Mouse (Mus musculus): ENCODE data around the gene Polr3e. TPM values are rescaled to one million over a fixed set of nuclear protein-coding genes. Genes with fewer than 3 reads are reported as not detected.

The Polr3e gene
- 1 to 10 TPM; 8.4 to 9.4 TPM for total RNA-seq (2023)

DNA sequence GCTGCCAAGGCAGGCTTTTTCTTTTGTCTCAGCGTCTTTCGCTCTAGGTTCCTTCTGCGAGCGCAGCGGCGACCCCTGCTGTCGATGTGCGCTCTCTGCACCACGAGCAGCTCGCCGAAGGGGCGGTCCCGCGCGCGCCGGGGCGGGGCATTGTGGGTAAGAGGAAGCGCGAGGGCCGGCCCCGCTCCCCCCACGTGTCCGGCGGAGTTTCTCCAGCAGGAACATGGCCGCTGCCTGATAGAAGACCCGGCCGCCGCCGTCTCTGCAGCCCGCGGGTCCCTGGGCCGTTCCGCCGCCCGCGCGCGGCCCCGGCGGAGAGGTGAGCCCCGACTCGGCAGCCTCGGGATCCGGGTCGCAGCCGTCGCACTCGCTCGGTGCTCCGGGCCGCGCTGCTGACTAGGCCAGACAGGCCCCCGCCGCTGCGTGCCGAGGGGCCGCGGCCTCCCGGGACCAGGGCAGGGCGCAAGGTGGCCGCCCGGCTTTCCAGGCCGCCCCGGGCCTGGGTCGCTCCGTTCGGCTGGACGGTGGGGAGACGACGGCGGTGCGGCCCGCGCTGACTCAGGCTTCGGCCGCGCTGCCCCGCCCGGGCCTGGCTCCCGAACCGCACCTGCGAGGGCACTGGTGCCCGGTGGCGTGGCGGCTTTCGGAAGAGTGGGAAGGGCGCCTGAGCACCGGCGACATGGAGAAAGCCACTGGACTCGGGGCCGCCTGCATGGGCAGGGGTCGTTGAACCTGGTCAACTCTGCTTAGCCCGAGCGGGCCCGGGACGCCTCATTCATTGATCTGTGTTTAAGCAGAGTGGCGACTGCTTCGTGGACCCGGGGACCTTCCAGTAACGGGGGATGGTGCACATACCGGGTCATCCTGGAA lies at the start of gene Polr3e:
TSS of gene Polr3e (plus strand) at position 153 of the 870 bp plus-strand sequence.

GRCm38 (mm10) chr7:120982200-120982841 lies 64.8 kb downstream of the Polr3e start, which contains the start of the genes Cdr2 and Mfsd13b:
Gene Cdr2 (minus strand): TSS chr7:120982312.
Gene Mfsd13b (plus strand): TSS chr7:120982509.

Other genes with a start within 250 kb of the Polr3e start
- not detected for gene Pdzd9, start 247.4 kb upstream of the Polr3e start, total RNA-seq (2023)
- gene Mosmo, start 240.1 kb upstream of the Polr3e start, total RNA-seq (2023): 10 to 100 TPM in 1 of 2 experiments, 1 to 10 TPM in 1; 5.1 to 14.1 TPM
- not detected for gene Vwa3a, start 178.4 kb upstream of the Polr3e start, total RNA-seq (2023)
- gene Gm5737, start 105.4 kb upstream of the Polr3e start, total RNA-seq (2023): not detected
- gene Eef2k, start 74.9 kb upstream of the Polr3e start, total RNA-seq (2023): 10 to 100 TPM; 47.0 to 52.8 TPM
- 1 to 10 TPM; 4.9 to 8.7 TPM for gene Cdr2, start 64.6 kb downstream of the Polr3e start, total RNA-seq (2023)
- not detected for gene Mfsd13b, start 64.8 kb downstream of the Polr3e start, total RNA-seq (2023)
- gene Mettl9, start 116.7 kb downstream of the Polr3e start, total RNA-seq (2023): 100 to 1,000 TPM; 165 to 209 TPM
- 100 to 1,000 TPM; 305 to 324 TPM for gene Igsf6, start 156.8 kb downstream of the Polr3e start, total RNA-seq (2023)
- 1 to 10 TPM in 1 of 2 experiments, under 1 TPM in 1; 0.68 to 1.0 TPM for gene Otoa, start 163.9 kb downstream of the Polr3e start, total RNA-seq (2023)

Measured in neutrophil, adult 59 days (primary cell).